In genomic region chr7:19283406-19283804, GRCm38 (mm10) we compare ENCODE assay signal across 1 mouse cellular context.
TF ChIP-seq lines count a peak whose summit lies in the region.

No protein-coding gene starts in this region.

TF ChIP-seq in CH12.LX, 34 proteins besides CTCF, POLR2A, EP300 and RAD21 (continued from another document):
- no peak for TF ChIP-seq ZKSCAN1 (IDR thresholded peaks at IDR 0.05; ENCODE audit: borderline replicate concordance, low read depth, low read length)
- no peak for TF ChIP-seq SIN3A (IDR thresholded peaks at IDR 0.05; ENCODE audit: low read length)
- TF ChIP-seq MAX (IDR thresholded peaks at IDR 0.05; ENCODE audit: low read length): no peak
- TF ChIP-seq USF2 (conservative IDR thresholded peaks at IDR 0.05; ENCODE audit: low read depth, low read length): no peak
- no peak for TF ChIP-seq TBP (conservative IDR thresholded peaks at IDR 0.05; ENCODE audit: low read depth, low read length)
- no peak for TF ChIP-seq CHD1 (IDR thresholded peaks at IDR 0.05; ENCODE audit: low read depth, low read length)
- TF ChIP-seq RCOR1 (conservative IDR thresholded peaks at IDR 0.05; ENCODE audit: low read depth, low read length): no peak
- no peak for TF ChIP-seq JUN (IDR thresholded peaks at IDR 0.05; ENCODE audit: insufficient read depth, low read depth, low read length)
- TF ChIP-seq HCFC1 (IDR thresholded peaks at IDR 0.05; ENCODE audit: low read depth, low read length): no peak
- no peak for TF ChIP-seq KAT2A (IDR thresholded peaks at IDR 0.05; ENCODE audit: insufficient replicate concordance, low read length)
- TF ChIP-seq SMC3 (IDR thresholded peaks at IDR 0.05; ENCODE audit: low read depth, low read length): no peak
- no peak for TF ChIP-seq MAFK (IDR thresholded peaks at IDR 0.05; ENCODE audit: insufficient replicate concordance, low read length)
- no peak for TF ChIP-seq ELF1 (IDR thresholded peaks at IDR 0.05; ENCODE audit: low read depth, low read length)
